ENCODE assay signal across 8 mouse cellular contexts in genomic region chr3:101601687-101602086, GRCm38 (mm10). TPM values are rescaled to one million over a fixed set of nuclear protein-coding genes. Genes with fewer than 3 reads are reported as not detected.
DNase-seq lines count a peak whose midpoint lies in the region; ATAC-seq and TF ChIP-seq lines count a peak whose summit lies in the region.

No protein-coding gene starts in this region.

- H3K36me3 ChIP-seq in heart, embryonic 14.5 days (ENCODE audit: control insufficient read depth, insufficient read depth, low read length), result 0 out of 2 replicates have a peak, but pooled peaks cover 6% of the 10 kb centered on the region
- H3K36me3 ChIP-seq in limb, embryonic 10.5 days, result 0 out of 2 replicates have a peak, but pooled peaks cover 2% of the 10 kb centered on the region
- H3K36me3 ChIP-seq in small intestine, adult 2 months (ENCODE audit: control insufficient read depth, insufficient read depth, low read length), result peaks cover 28% of the 10 kb centered on the region

- intact Hi-C loops in left cerebral cortex, adult 2 months (cut with DNase I), result loop anchor here (5.0 kb wide), 1 partner anchor 94 kb away; no protein-coding TSS in a partner anchor

- DNase-seq in left cerebral cortex, adult 2 months (ENCODE audit: extremely low spot score in 1 of 2, low spot score in 2 of 2), result no peak
- DNase-seq in left cerebral cortex, adult 9 months (ENCODE audit: low spot score in 2 of 2), result no peak
- DNase-seq in limb, embryonic 10.5 days (ENCODE audit: low spot score), result no peak
- no peak for DNase-seq in embryo, embryonic 11 days
- no peak for DNase-seq in T-cell, adult 2 months (ENCODE audit: low spot score)
- no peak for DNase-seq in layer of hippocampus, adult 9-10 months (ENCODE audit: low spot score)

- peak overlapping the region; percentile 83 for H3K4me3 ChIP-seq in left cerebral cortex, adult 2 months
- H3K4me3 ChIP-seq in heart, embryonic 14.5 days (ENCODE audit: control insufficient read depth in 1 of 2, insufficient read depth in 1 of 2, low read depth in 1 of 2, low read length in 2 of 2), result peak overlapping the region; percentile 41 to 82
- peak overlapping the region; percentile 8; the same call in 1 of the 2 replicates for H3K4me3 ChIP-seq in limb, embryonic 10.5 days
- peak overlapping the region; percentile 58 for H3K4me3 ChIP-seq in small intestine, adult 2 months (ENCODE audit: low read depth, low read length)

- no peak for ATAC-seq in heart, embryonic 14.5 days (ENCODE audit: insufficient number of reproducible peaks, insufficient read depth, low FRiP score, low read depth)

- H3K27me3 ChIP-seq in heart, embryonic 14.5 days (ENCODE audit: control insufficient read depth, insufficient read depth, low read length), result no peaks in the 10 kb centered on the region
- peaks cover 7% of the 10 kb centered on the region; the same call in 1 of the 2 replicates for H3K27me3 ChIP-seq in limb, embryonic 10.5 days (ENCODE audit: low read depth, poor library complexity, severe bottlenecking)
- H3K27me3 ChIP-seq in small intestine, adult 2 months (ENCODE audit: control insufficient read depth, insufficient read depth, low read length), result no peaks in the 10 kb centered on the region

- peak overlapping the region; percentile 99 for H3K9ac ChIP-seq in heart, embryonic 14.5 days (ENCODE audit: low read length)

- peak; percentile 22; the same call in 1 of the 2 replicates for TF ChIP-seq POLR2A in small intestine, adult 2 months (IDR thresholded peaks at IDR 0.05; ENCODE audit: low read depth, low read length)

- peak overlapping the region; percentile 78 for H3K4me2 ChIP-seq in heart, embryonic 14.5 days (ENCODE audit: low read length)

- 6% methylated on average over 4 of the region's 4 CpGs for WGBS in heart, embryonic 14.5 days
- WGBS in limb, embryonic 10.5 days, result 59% methylated on average over 4 of the region's 4 CpGs
- WGBS in small intestine, adult 2 months, result 21% methylated on average over 4 of the region's 4 CpGs

- no peak for TF ChIP-seq CTCF in left cerebral cortex, adult 2 months (IDR thresholded peaks at IDR 0.05)
- TF ChIP-seq CTCF in small intestine, adult 2 months (IDR thresholded peaks at IDR 0.05; ENCODE audit: extremely low read depth, insufficient read length, insufficient replicate concordance, low read depth, low read length), result no peak

- peaks cover 23 to 58% of the 10 kb centered on the region in 2 experiments for H3K4me1 ChIP-seq in heart, embryonic 14.5 days (ENCODE audit: control insufficient read depth in 2 of 2, insufficient read depth in 2 of 2, low read length in 2 of 2)
- H3K4me1 ChIP-seq in limb, embryonic 10.5 days, result peaks cover 81% of the 10 kb centered on the region
- peaks cover 22% of the 10 kb centered on the region; the same call in 1 of the 2 replicates for H3K4me1 ChIP-seq in small intestine, adult 2 months (ENCODE audit: control insufficient read depth, insufficient read depth, insufficient read length, low read length)

- H3K9me3 ChIP-seq in heart, embryonic 14.5 days (ENCODE audit: control insufficient read depth, low read length), result no peaks in the 10 kb centered on the region
- H3K9me3 ChIP-seq in limb, embryonic 10.5 days (replicated peaks), result no peaks in the 10 kb centered on the region

- H3K27ac ChIP-seq in left cerebral cortex, adult 2 months, result peak overlapping the region; percentile 100
- peak overlapping the region; percentile 89 to 99 for H3K27ac ChIP-seq in heart, embryonic 14.5 days (replicated peaks in 1 of 2; ENCODE audit: control insufficient read depth in 1 of 2, insufficient read depth in 1 of 2, low read depth in 2 of 2, low read length in 2 of 2)
- H3K27ac ChIP-seq in limb, embryonic 10.5 days, result no peak overlapping the region
- H3K27ac ChIP-seq in small intestine, adult 2 months (ENCODE audit: insufficient read depth, low read depth, low read length), result peak overlapping the region; percentile 99

RNA-seq across cellular contexts. Expression of gene Atp1a1, which starts 2.8 kb away (rescaled TPM):
- total RNA-seq in left cerebral cortex, adult 2 months (2021), result 1,000 to 10,000 TPM; 1,018 to 1,116 TPM
- polyA plus RNA-seq in heart, embryonic 14.5 days (2014; fragmentation: Nextera tagmentation; extraction: Ambion mirVana), result 486 and 537 TPM in 2 replicates
- polyA plus RNA-seq in limb, embryonic 10.5 days (2016; fragmentation: Nextera tagmentation; extraction: Ambion mirVana), result 47.7 and 53.7 TPM in 2 replicates
- polyA plus RNA-seq in small intestine, adult 2 months (2012; rRNA removed), result 458 and 1,132 TPM in 2 replicates

Comparison
In these comparisons a context has a peak if more than half of its experiments do, and no peak if none do; other contexts are left out.
1. H3K4me3 ChIP-seq: peak in every context shown above with its lines; median percentile 83 in left cerebral cortex, adult 2 months; 62 in heart, embryonic 14.5 days; 58 in small intestine, adult 2 months; 8 in limb, embryonic 10.5 days.